ENCODE assay signal across 25 mouse cellular contexts in the genomic region with DNA sequence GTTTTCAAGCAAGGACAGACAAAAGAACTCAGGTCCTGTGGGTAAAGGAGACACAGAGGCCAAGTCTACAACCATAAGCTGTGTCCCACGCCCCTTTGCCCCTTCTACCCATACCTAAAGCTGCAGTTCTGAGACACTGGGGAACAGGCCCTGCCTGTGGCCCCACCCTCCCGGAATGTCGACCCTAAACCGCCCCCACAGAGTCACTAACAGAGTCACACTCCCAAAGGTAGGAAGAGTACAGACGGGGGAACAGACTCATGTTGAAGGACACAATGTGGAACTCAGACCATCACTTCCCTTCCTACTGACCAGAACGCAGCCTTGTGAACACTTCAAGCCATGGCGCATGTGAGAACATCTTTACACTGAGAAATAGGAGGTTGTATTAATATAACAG.
DNase-seq lines count a peak whose midpoint lies in the region; ATAC-seq lines count a peak whose summit lies in the region.
"Had no signal": no experiment of that assay in that cellular context is flagged by ENCODE, and none has a peak within 500 bp of the region (broad histone marks: within the 10 kb centered on the region; RNA-seq: fewer than 3 reads in every experiment).

No protein-coding gene starts in this region.

- H3K4me3 ChIP-seq in heart, embryonic 10.5 days: no peak overlapping the region
- H3K4me3 ChIP-seq in heart, embryonic 12.5 days: no peak overlapping the region
- no peak overlapping the region for H3K4me3 ChIP-seq in midbrain, embryonic 10.5 days
- H3K4me3 ChIP-seq in midbrain, embryonic 15.5 days: no peak overlapping the region
- no peak overlapping the region for H3K4me3 ChIP-seq in limb, embryonic 10.5 days
- H3K4me3 ChIP-seq: embryonic facial prominence, embryonic 13.5 days; erythroblast, embryonic 14.5 days; forebrain, embryonic 13.5 days; gastrocnemius, adult 2 months; heart, adult 2 months; heart, embryonic 15.5 days had no signal

- no peak for DNase-seq in heart, embryonic 10.5 days (ENCODE audit: low spot score)
- DNase-seq in midbrain, embryonic 10.5 days (ENCODE audit: low spot score): no peak
- DNase-seq in limb, embryonic 10.5 days (ENCODE audit: low spot score): no peak
- no peak for DNase-seq in lung, postnatal 25 days (ENCODE audit: low spot score)
- DNase-seq: adrenal gland, adult 2 months; adrenal gland, postnatal 14 days; cerebellum, adult 11 months; cerebellum, adult 2 months; cerebellum, adult 9-11 months; cerebellum, postnatal 25 days; forebrain, postnatal 0 days; gastrocnemius, adult 2 months; gastrocnemius, postnatal 14 days; heart, adult 2 months; heart, postnatal 10 days; heart, postnatal 36 days had no signal

- H3K27ac ChIP-seq in heart, embryonic 10.5 days: peak overlapping the region; percentile 10; the same call in 1 of the 2 replicates
- no peak overlapping the region for H3K27ac ChIP-seq in heart, embryonic 12.5 days (ENCODE audit: poor library complexity, severe bottlenecking)
- 0 out of 2 replicates have a peak overlapping the region, but pooled peaks have one; percentile 1 for H3K27ac ChIP-seq in midbrain, embryonic 10.5 days (replicated peaks)
- no peak overlapping the region for H3K27ac ChIP-seq in midbrain, embryonic 15.5 days
- 0 out of 2 replicates have a peak overlapping the region, but pooled peaks have one; percentile 42 for H3K27ac ChIP-seq in limb, embryonic 10.5 days
- H3K27ac ChIP-seq: embryonic facial prominence, embryonic 13.5 days; forebrain, embryonic 13.5 days; gastrocnemius, adult 2 months; heart, adult 2 months; heart, embryonic 15.5 days had no signal

- H3K9me3 ChIP-seq in heart, embryonic 10.5 days: no peaks in the 10 kb centered on the region
- no peaks in the 10 kb centered on the region for H3K9me3 ChIP-seq in heart, embryonic 12.5 days (replicated peaks)
- no peaks in the 10 kb centered on the region for H3K9me3 ChIP-seq in midbrain, embryonic 10.5 days (replicated peaks)
- no peaks in the 10 kb centered on the region for H3K9me3 ChIP-seq in midbrain, embryonic 15.5 days
- no peaks in the 10 kb centered on the region for H3K9me3 ChIP-seq in limb, embryonic 10.5 days (replicated peaks)
- H3K9me3 ChIP-seq: embryonic facial prominence, embryonic 13.5 days; forebrain, embryonic 13.5 days; heart, embryonic 15.5 days had no signal

- no peaks in the 10 kb centered on the region for H3K27me3 ChIP-seq in heart, embryonic 10.5 days (ENCODE audit: insufficient read depth, poor library complexity, severe bottlenecking)
- H3K27me3 ChIP-seq in heart, embryonic 12.5 days (replicated peaks): no peaks in the 10 kb centered on the region
- no peaks in the 10 kb centered on the region for H3K27me3 ChIP-seq in midbrain, embryonic 10.5 days (ENCODE audit: low read depth, poor library complexity, severe bottlenecking)
- H3K27me3 ChIP-seq in midbrain, embryonic 15.5 days (replicated peaks): no peaks in the 10 kb centered on the region
- H3K27me3 ChIP-seq in limb, embryonic 10.5 days (ENCODE audit: low read depth, poor library complexity, severe bottlenecking): no peaks in the 10 kb centered on the region
- H3K27me3 ChIP-seq: embryonic facial prominence, embryonic 13.5 days; forebrain, embryonic 13.5 days; heart, embryonic 15.5 days had no signal

- WGBS in heart, embryonic 10.5 days: 87% methylated on average over 7 of the region's 7 CpGs
- 81% methylated on average over 7 of the region's 7 CpGs for WGBS in heart, embryonic 12.5 days
- 91% methylated on average over 7 of the region's 7 CpGs for WGBS in midbrain, embryonic 10.5 days
- WGBS in midbrain, embryonic 15.5 days: 94% methylated on average over 7 of the region's 7 CpGs
- WGBS in limb, embryonic 10.5 days: 90% methylated on average over 7 of the region's 7 CpGs

- H3K4me2 ChIP-seq in heart, embryonic 12.5 days: no peak overlapping the region
- no peak overlapping the region for H3K4me2 ChIP-seq in midbrain, embryonic 15.5 days
- H3K4me2 ChIP-seq: embryonic facial prominence, embryonic 13.5 days; forebrain, embryonic 13.5 days; heart, embryonic 11.5 days; heart, embryonic 15.5 days; hindbrain, embryonic 14.5 days had no signal

- H3K9ac ChIP-seq in heart, embryonic 12.5 days: no peak overlapping the region
- no peak overlapping the region for H3K9ac ChIP-seq in midbrain, embryonic 15.5 days
- H3K9ac ChIP-seq: embryonic facial prominence, embryonic 13.5 days; forebrain, embryonic 13.5 days; forebrain, postnatal 0 days; heart, embryonic 15.5 days; hindbrain, embryonic 14.5 days had no signal

- ATAC-seq in heart, embryonic 12.5 days (ENCODE audit: insufficient number of reproducible peaks, low FRiP score): no peak
- no peak for ATAC-seq in midbrain, embryonic 15.5 days (replicated peaks)
- ATAC-seq: CD4-positive, CD25-positive, alpha-beta regulatory T cell, adult 4 months; forebrain, embryonic 13.5 days; forebrain, postnatal 0 days had no signal

- H3K36me3 ChIP-seq in heart, embryonic 10.5 days: no peaks in the 10 kb centered on the region
- H3K36me3 ChIP-seq in heart, embryonic 12.5 days: no peaks in the 10 kb centered on the region
- no peaks in the 10 kb centered on the region for H3K36me3 ChIP-seq in midbrain, embryonic 10.5 days
- no peaks in the 10 kb centered on the region for H3K36me3 ChIP-seq in midbrain, embryonic 15.5 days (replicated peaks)
- no peaks in the 10 kb centered on the region for H3K36me3 ChIP-seq in limb, embryonic 10.5 days
- H3K36me3 ChIP-seq: embryonic facial prominence, embryonic 13.5 days; heart, embryonic 15.5 days had no signal

- H3K4me1 ChIP-seq in heart, embryonic 10.5 days: peaks cover 50% of the 10 kb centered on the region
- peaks cover 34% of the 10 kb centered on the region for H3K4me1 ChIP-seq in heart, embryonic 12.5 days (replicated peaks)
- H3K4me1 ChIP-seq in midbrain, embryonic 10.5 days: peaks cover 42% of the 10 kb centered on the region
- H3K4me1 ChIP-seq in midbrain, embryonic 15.5 days: peaks cover 15% of the 10 kb centered on the region
- H3K4me1 ChIP-seq in limb, embryonic 10.5 days: peaks cover 64% of the 10 kb centered on the region

Comparison
In these comparisons a context has a peak if more than half of its experiments do, and no peak if none do; other contexts are left out.
1. H3K27ac ChIP-seq: peak in heart, embryonic 10.5 days (single experiment), midbrain, embryonic 10.5 days (single experiment) and limb, embryonic 10.5 days (single experiment); none in heart, embryonic 12.5 days (single experiment) and midbrain, embryonic 15.5 days (single experiment).